Mouse (Mus musculus): ENCODE data around the gene Neu1. TPM values are rescaled to one million over a fixed set of nuclear protein-coding genes. Genes with fewer than 3 reads are reported as not detected.
"Not testable (repeated sequence)": the region's sequence is repeated elsewhere in the genome, so short reads cannot be mapped to it uniquely, and the experiment has no call there.

The Neu1 gene
- polyA plus RNA-seq, 1 experiment from 2014 or later, result 12.8 TPM

DNA sequence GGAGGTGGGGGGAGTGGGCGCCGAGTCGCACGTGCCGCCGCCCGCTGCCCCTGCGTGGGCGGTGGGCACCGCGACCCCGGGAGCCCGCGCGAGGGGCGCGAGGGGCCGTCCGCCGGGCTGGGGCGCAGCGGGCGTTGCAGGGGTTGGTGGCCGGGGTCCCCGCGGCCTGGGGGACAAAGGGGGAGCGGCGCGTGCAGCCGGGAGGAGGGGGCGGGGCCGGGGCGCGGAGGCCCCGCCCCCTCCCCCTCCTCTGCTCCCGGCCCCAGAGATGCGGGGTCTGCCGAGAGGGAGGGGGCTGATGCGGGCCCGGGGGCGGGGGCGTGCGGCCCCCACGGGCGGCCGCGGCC, 32.4 kb upstream of the Neu1 start:
- Histone ChIP-seq H3K9ac (ENCODE audit: low read length) (peak overlapping the region; percentile 98), H3K27ac (ENCODE audit: low read depth, low read length) (peak overlapping the region; percentile 94), H3K27me3 (ENCODE audit: control insufficient read depth, insufficient read depth, low read length) (no peaks in the 10 kb centered on the region), H3K4me1 (replicated peaks; ENCODE audit: control insufficient read depth, insufficient read depth, low read length) (peaks cover 9% of the 10 kb centered on the region), H3K36me3 (ENCODE audit: control insufficient read depth, insufficient read depth, low read length) (peaks cover 12% of the 10 kb centered on the region; the same call in 1 of the 2 replicates), H3K4me2 (ENCODE audit: low read depth, low read length, severe bottlenecking) (peak overlapping the region; percentile 98), H3K9me3 (ENCODE audit: control insufficient read depth, low read length) (no peaks in the 10 kb centered on the region), H3K4me3 (ENCODE audit: low read depth, low read length) (peak overlapping the region; percentile 94)
- peak; percentile 85 for DNase-seq (ENCODE audit: low spot score)
- WGBS, result under 1% methylated on average over 28 of the region's 47 CpGs
- 0 out of 2 replicates have a peak, but pooled peaks have one; percentile 3 for ATAC-seq (replicated peaks; ENCODE audit: low FRiP score)

DNA sequence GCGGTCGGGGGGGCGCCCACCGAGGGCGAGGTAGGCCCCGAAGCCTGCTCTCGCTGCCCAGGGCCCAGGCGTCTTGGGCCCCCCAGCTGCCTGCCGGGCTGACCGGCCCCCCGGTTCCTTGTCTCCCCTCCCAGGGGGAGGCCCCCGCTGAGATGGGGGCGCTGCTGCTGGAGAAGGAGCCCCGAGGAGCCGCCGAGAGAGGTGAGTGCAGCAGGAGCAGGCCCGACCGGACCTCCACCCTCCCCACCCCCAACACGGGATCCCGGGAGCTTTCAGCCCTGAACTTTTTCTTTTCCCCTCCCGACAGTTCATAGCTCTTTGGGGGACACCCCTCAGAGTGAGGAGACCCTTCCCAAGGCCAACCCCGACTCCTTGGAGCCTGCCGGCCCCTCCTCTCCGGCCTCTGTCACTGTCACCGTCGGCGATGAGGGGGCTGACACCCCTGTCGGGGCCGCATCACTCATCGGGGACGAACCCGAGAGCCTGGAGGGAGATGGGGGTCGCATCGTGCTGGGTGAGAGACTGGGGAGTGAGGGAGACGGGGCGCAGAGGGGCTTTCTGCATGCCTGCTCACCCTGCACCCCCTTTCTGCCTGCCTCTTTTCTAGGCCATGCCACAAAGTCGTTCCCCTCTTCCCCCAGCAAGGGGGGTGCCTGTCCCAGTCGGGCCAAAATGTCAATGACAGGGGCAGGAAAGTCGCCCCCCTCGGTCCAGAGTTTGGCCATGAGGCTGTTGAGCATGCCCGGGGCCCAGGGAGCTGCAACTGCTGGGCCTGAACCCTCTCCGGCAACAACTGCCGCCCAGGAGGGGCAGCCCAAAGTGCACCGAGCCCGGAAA, 31.8 kb upstream of the Neu1 start:
- Histone ChIP-seq H3K9me3 (ENCODE audit: control insufficient read depth, low read length) (no peaks in the 10 kb centered on the region), H3K4me3 (ENCODE audit: low read depth, low read length) (peak overlapping the region; percentile 94), H3K27me3 (ENCODE audit: control insufficient read depth, insufficient read depth, low read length) (no peaks in the 10 kb centered on the region), H3K4me1 (replicated peaks; ENCODE audit: control insufficient read depth, insufficient read depth, low read length) (peaks cover 7% of the 10 kb centered on the region), H3K4me2 (ENCODE audit: low read depth, low read length, severe bottlenecking) (peak overlapping the region; percentile 98), H3K27ac (ENCODE audit: low read depth, low read length) (peak overlapping the region; percentile 94), H3K36me3 (ENCODE audit: control insufficient read depth, insufficient read depth, low read length) (peaks cover 15% of the 10 kb centered on the region; the same call in 1 of the 2 replicates), H3K9ac (ENCODE audit: low read length) (peak overlapping the region; percentile 98)
- DNase-seq (ENCODE audit: low spot score), result peak; percentile 79
- WGBS, result 0% methylated on average over 37 of the region's 45 CpGs
- ATAC-seq (replicated peaks; ENCODE audit: low FRiP score), result peak; percentile 1; the same call in 1 of the 2 replicates

DNA sequence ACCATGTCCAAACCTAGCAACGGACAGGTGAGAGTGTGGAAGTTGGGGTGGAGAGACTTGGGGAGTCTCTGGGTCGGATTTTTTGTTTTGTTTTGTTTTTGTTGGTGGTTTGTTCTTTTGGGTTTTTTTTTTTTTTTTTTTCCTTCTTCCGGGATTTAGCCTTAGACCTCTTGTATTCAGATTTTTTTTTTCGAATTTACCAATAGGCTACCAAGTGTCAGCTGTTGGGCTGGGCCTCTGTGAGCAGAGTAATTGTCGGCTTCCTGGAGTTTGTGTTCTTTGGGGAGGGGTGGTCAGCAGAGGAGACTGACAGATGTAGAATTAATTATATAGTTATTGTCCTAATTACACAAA, 31.2 kb upstream of the Neu1 start:
- Histone ChIP-seq H3K27me3 (ENCODE audit: control insufficient read depth, insufficient read depth, low read length) (no peaks in the 10 kb centered on the region), H3K4me3 (ENCODE audit: low read depth, low read length) (peak overlapping the region; percentile 94), H3K4me1 (replicated peaks; ENCODE audit: control insufficient read depth, insufficient read depth, low read length) (peaks cover 7% of the 10 kb centered on the region), H3K27ac (ENCODE audit: low read depth, low read length) (peak overlapping the region; percentile 94; the same call in 1 of the 2 replicates), H3K36me3 (ENCODE audit: control insufficient read depth, insufficient read depth, low read length) (peaks cover 15% of the 10 kb centered on the region; the same call in 1 of the 2 replicates), H3K4me2 (ENCODE audit: low read depth, low read length, severe bottlenecking) (peak overlapping the region; percentile 98), H3K9ac (ENCODE audit: low read length) (peak overlapping the region; percentile 98), H3K9me3 (ENCODE audit: control insufficient read depth, low read length) (no peaks in the 10 kb centered on the region)
- WGBS, result 2% methylated on average over 5 of the region's 5 CpGs
- ATAC-seq (replicated peaks; ENCODE audit: low FRiP score) (no peak), DNase-seq (ENCODE audit: low spot score) (no peak)

DNA sequence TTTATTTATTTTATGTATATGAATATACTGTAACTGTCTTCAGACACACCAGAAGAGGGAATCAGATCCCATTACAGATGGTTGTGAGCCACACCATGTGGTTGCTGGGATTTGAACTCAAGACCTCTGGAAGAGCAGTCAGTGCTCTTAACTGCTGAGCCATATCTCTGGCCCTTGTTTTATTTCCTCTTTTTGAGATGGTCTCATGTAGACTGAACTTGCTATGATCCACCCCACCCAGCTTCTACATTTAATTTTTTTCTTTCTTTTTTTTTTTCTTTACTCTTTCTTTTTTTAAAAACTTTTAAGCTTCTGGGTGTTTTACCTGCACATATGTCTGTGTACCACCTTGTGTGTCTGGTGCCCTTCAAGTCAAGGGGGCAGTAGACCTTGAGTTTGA, 30.2 kb upstream of the Neu1 start:
- H3K4me1 ChIP-seq (replicated peaks; ENCODE audit: control insufficient read depth, insufficient read depth, low read length); H3K4me3 ChIP-seq (ENCODE audit: low read depth, low read length); DNase-seq (ENCODE audit: low spot score); ATAC-seq (replicated peaks; ENCODE audit: low FRiP score); H3K9me3 ChIP-seq (ENCODE audit: control insufficient read depth, low read length); H3K27me3 ChIP-seq (ENCODE audit: control insufficient read depth, insufficient read depth, low read length); H3K4me2 ChIP-seq (ENCODE audit: low read depth, low read length, severe bottlenecking); H3K27ac ChIP-seq (ENCODE audit: low read depth, low read length); H3K9ac ChIP-seq (ENCODE audit: low read length): not testable (repeated sequence)
- peaks cover 15% of the 10 kb centered on the region; the same call in 1 of the 2 replicates for H3K36me3 ChIP-seq (ENCODE audit: control insufficient read depth, insufficient read depth, low read length)

DNA sequence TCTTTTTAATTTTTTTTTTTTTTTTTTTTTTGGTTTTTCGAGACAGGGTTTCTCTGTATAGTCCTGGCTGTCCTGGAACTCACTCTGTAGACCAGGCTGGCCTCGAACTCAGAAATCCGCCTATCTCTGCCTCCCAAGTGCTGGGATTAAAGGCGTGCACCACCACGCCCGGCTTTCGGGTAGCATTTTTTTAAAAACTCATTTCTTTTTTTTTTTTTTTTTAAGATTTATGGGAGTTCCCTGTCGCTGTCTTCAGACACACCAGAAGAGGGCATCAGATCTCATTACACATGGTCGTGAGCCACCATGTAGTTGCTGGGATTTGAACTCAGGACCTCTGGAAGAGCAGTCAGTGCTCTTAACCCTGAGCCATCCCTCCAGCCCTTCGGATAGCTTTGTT, 29.1 kb upstream of the Neu1 start:
- peaks cover 17% of the 10 kb centered on the region; the same call in 1 of the 2 replicates for H3K36me3 ChIP-seq (ENCODE audit: control insufficient read depth, insufficient read depth, low read length)
- not testable (repeated sequence) for H3K4me3 ChIP-seq (ENCODE audit: low read depth, low read length); DNase-seq (ENCODE audit: low spot score); H3K9me3 ChIP-seq (ENCODE audit: control insufficient read depth, low read length); H3K27ac ChIP-seq (ENCODE audit: low read depth, low read length); H3K4me2 ChIP-seq (ENCODE audit: low read depth, low read length, severe bottlenecking); H3K4me1 ChIP-seq (replicated peaks; ENCODE audit: control insufficient read depth, insufficient read depth, low read length); ATAC-seq (replicated peaks; ENCODE audit: low FRiP score); H3K9ac ChIP-seq (ENCODE audit: low read length); H3K27me3 ChIP-seq (ENCODE audit: control insufficient read depth, insufficient read depth, low read length)
- 95% methylated on average over 9 of the region's 10 CpGs for WGBS

DNA sequence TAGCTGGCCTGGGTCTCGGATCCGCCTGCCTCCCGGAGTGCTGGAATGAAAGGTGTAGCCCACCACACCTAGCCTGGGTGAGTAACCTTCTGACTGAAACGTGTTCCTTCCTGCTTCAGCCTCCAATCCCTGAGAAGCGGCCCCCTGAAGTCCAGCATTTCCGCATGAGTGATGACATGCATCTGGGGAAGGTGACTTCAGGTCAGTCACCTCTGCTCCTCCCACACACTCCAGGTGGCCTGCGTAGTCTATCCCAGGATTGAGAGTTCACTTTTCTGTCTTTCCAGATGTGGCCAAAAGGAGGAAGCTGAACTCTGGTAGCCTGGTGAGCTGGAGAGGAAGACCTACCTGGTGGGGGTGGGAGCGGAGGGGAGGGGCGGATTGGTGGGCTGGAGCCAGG, 28.2 kb upstream of the Neu1 start:
- H3K27me3 ChIP-seq (ENCODE audit: control insufficient read depth, insufficient read depth, low read length), result no peaks in the 10 kb centered on the region
- H3K27ac ChIP-seq (ENCODE audit: low read depth, low read length), result no peak overlapping the region
- no peaks in the 10 kb centered on the region for H3K9me3 ChIP-seq (ENCODE audit: control insufficient read depth, low read length)
- no peak overlapping the region for H3K4me2 ChIP-seq (ENCODE audit: low read depth, low read length, severe bottlenecking)
- 0 out of 2 replicates have a peak, but pooled peaks cover 1% of the 10 kb centered on the region for H3K4me1 ChIP-seq (replicated peaks; ENCODE audit: control insufficient read depth, insufficient read depth, low read length)
- ATAC-seq (replicated peaks; ENCODE audit: low FRiP score) (no peak), DNase-seq (ENCODE audit: low spot score) (no peak)
- no peak overlapping the region for H3K4me3 ChIP-seq (ENCODE audit: low read depth, low read length)
- H3K36me3 ChIP-seq (ENCODE audit: control insufficient read depth, insufficient read depth, low read length), result peaks cover 18% of the 10 kb centered on the region; the same call in 1 of the 2 replicates
- no peak overlapping the region for H3K9ac ChIP-seq (ENCODE audit: low read length)
- 88% methylated on average over 9 of the region's 9 CpGs for WGBS

DNA sequence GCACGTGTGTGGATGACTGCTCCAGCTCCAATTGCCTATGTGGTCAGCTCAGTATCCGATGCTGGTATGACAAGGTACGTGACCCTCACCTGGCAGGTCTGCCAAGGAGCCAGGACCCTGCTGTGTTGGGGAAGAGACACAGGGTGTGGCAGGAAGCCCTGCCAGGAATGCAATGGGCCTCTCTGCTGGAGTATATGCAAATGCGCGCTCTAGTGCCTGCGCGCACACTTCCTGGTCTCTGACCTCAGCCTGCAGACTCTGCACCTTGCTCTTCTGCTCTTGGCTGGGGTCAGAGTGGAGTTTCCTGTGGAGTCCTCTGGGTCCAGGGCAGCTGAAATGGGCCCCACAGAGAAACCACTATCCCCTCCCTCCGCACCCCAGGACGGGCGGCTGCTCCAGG, 20.1 kb upstream of the Neu1 start:
- Histone ChIP-seq H3K27ac (ENCODE audit: low read depth, low read length) (no peak overlapping the region), H3K4me1 (replicated peaks; ENCODE audit: control insufficient read depth, insufficient read depth, low read length) (no peaks in the 10 kb centered on the region), H3K27me3 (ENCODE audit: control insufficient read depth, insufficient read depth, low read length) (no peaks in the 10 kb centered on the region), H3K4me3 (ENCODE audit: low read depth, low read length) (no peak overlapping the region), H3K36me3 (ENCODE audit: control insufficient read depth, insufficient read depth, low read length) (peaks cover 23% of the 10 kb centered on the region), H3K9me3 (ENCODE audit: control insufficient read depth, low read length) (no peaks in the 10 kb centered on the region), H3K9ac (ENCODE audit: low read length) (no peak overlapping the region), H3K4me2 (ENCODE audit: low read depth, low read length, severe bottlenecking) (no peak overlapping the region)
- WGBS, result 94% methylated on average over 10 of the region's 10 CpGs
- ATAC-seq (replicated peaks; ENCODE audit: low FRiP score) (no peak), DNase-seq (ENCODE audit: low spot score) (no peak)

DNA sequence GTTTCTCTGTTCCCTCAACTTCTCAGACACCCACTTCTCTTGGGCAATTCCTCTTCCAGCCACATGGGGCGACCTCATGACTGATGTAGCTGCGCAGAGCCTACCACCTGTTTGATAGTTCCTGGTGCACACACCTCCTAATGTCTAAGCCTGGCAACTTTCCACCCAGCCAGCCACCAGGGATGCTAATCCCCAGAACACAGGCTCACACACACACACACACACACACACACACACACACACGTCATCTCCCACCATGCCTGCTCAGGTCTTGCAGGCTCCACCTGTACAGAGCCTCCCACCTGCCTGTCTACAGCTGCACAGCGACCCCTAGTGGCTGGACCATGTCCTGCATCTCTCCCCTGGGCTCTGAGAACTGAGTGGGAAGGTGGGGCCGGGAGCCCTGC, 19.1 kb upstream of the Neu1 start:
- ATAC-seq (replicated peaks; ENCODE audit: low FRiP score), result peak; percentile 45

More for the DNA sequence above, 19.1 kb upstream of the Neu1 start:
- peak; percentile 87 for DNase-seq (ENCODE audit: low spot score)
- H3K4me2 ChIP-seq (ENCODE audit: low read depth, low read length, severe bottlenecking), result no peak overlapping the region
- no peaks in the 10 kb centered on the region for H3K4me1 ChIP-seq (replicated peaks; ENCODE audit: control insufficient read depth, insufficient read depth, low read length)
- H3K4me3 ChIP-seq (ENCODE audit: low read depth, low read length), result no peak overlapping the region
- 53% methylated on average over 5 of the region's 5 CpGs for WGBS
- H3K27me3 ChIP-seq (ENCODE audit: control insufficient read depth, insufficient read depth, low read length), result no peaks in the 10 kb centered on the region
- peaks cover 16% of the 10 kb centered on the region for H3K36me3 ChIP-seq (ENCODE audit: control insufficient read depth, insufficient read depth, low read length)
- no peak overlapping the region for H3K27ac ChIP-seq (ENCODE audit: low read depth, low read length)
- no peaks in the 10 kb centered on the region for H3K9me3 ChIP-seq (ENCODE audit: control insufficient read depth, low read length)
- H3K9ac ChIP-seq (ENCODE audit: low read length), result no peak overlapping the region

Data from forebrain, embryonic 11.5 days (tissue).